Mouse (Mus musculus) gastrocnemius, postnatal 4 days (tissue): ENCODE results near the gene Gm17655. TPM values are rescaled to one million over a fixed set of nuclear protein-coding genes. Genes with fewer than 3 reads are reported as not detected.
"Not testable (repeated sequence)": the region's sequence is repeated elsewhere in the genome, so short reads cannot be mapped to it uniquely, and the experiment has no call there.

Experiments
- DNase-seq, 2 experiments: peaks; one replicate each; pipeline ENCODE4 v3.0.0; 2021 to 2022; ENCODE audit warnings: low spot score in 2 of 2, mixed read lengths in 2 of 2
- total RNA-seq, 2 experiments: library from RNA; stranded (reverse); gene quantifications; 2 replicates each; pipeline ENCODE4 v1.2.3; 2021

Gm17655 gene
- total RNA-seq, 2 experiments from 2014 or later: 2.8 to 3.9 TPM

GRCm38 (mm10) chr5:110091546-110091945 lies 19.2 kb upstream of the Gm17655 start:
- no peak for DNase-seq

GRCm38 (mm10) chr5:110086161-110086866 lies 14.0 kb upstream of the Gm17655 start:
- no peak for DNase-seq

- no peak for DNase-seq
Observed at GRCm38 (mm10) chr5:110082961-110083360, 10.6 kb upstream of the Gm17655 start.

GRCm38 (mm10) chr5:110057637-110058408 lies 14.5 kb downstream of the Gm17655 start:
- peak; percentile 56 to 78 for DNase-seq

GRCm38 (mm10) chr5:110023694-110024427 lies 48.5 kb downstream of the Gm17655 start:
- peak in 1 of 2 experiments; percentile 11 for DNase-seq

GRCm38 (mm10) chr5:110023273-110023672 lies 49.0 kb downstream of the Gm17655 start:
- DNase-seq: no peak

- not testable (repeated sequence) for DNase-seq
Observed at GRCm38 (mm10) chr5:110015775-110016174, 56.5 kb downstream of the Gm17655 start.

Other genes with a start within 250 kb of the Gm17655 start
- 1 to 10 TPM; 6.1 to 6.3 TPM for gene Gm15446, start 149.1 kb downstream of the Gm17655 start, total RNA-seq
- 10 to 100 TPM; 10.8 to 14.7 TPM for gene Zfp932, start 76.0 kb downstream of the Gm17655 start, total RNA-seq
- under 1 TPM; 0.23 to 0.29 TPM for gene Gm35315, start 21.9 kb upstream of the Gm17655 start, total RNA-seq
- not detected for gene Plcxd1, start 27.5 kb upstream of the Gm17655 start, total RNA-seq
- 10 to 100 TPM; 24.5 to 29.1 TPM for gene Gtpbp6, start 35.7 kb upstream of the Gm17655 start, total RNA-seq
- 1 to 10 TPM; 2.9 to 4.1 TPM for gene Zfp605, start 37.6 kb upstream of the Gm17655 start, total RNA-seq
- 10 to 100 TPM; 24.8 to 27.6 TPM for gene Chfr, start 63.3 kb upstream of the Gm17655 start, total RNA-seq
- 10 to 100 TPM; 43.8 to 46.8 TPM for gene Golga3, start 104.2 kb upstream of the Gm17655 start, total RNA-seq
- gene Ankle2, start 158.5 kb upstream of the Gm17655 start, total RNA-seq: 10 to 100 TPM; 35.1 to 40.3 TPM
- 10 to 100 TPM; 25.1 to 29.8 TPM for gene Pgam5, start 197.4 kb upstream of the Gm17655 start, total RNA-seq
- 10 to 100 TPM; 22.4 to 23.5 TPM for gene Pxmp2, start 213.7 kb upstream of the Gm17655 start, total RNA-seq
- gene Pole, start 213.8 kb upstream of the Gm17655 start, total RNA-seq: 10 to 100 TPM; 14.3 to 15.0 TPM